Mouse (Mus musculus): ENCODE data around the gene Gtsf2.
"Not testable (repeated sequence)": the region's sequence is repeated elsewhere in the genome, so short reads cannot be mapped to it uniquely, and the experiment has no call there.

The Gtsf2 gene

DNA sequence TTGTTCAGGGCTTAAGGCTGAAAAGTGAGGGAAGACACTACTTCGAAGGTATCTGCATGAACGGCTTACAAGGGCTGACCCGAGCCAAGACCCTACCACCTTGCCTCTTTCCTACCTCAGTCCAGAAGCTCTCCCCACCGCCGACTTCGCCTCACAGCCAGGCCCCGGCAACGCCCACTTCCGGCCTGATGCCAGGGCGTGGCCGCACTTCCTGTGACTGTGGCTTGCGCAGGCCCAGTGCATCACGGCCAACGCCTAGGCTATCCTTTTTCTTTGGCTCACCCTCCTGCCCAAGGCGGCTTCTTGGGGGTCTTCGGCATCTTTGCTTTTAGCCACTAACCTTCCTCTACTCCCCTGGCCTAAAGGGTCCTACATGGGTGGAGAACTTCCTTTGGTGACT, 18.0 kb downstream of the Gtsf2 start, which contains the start of gene Gtsf1:
Gtsf1 (minus strand) TSS at position 230 of the 400 bp plus-strand sequence.
- Histone ChIP-seq H3K36me3 (ENCODE audit: insufficient read depth, low read length) (no peaks in the 10 kb centered on the region), H3K4me1 (replicated peaks; ENCODE audit: low read depth, low read length) (peaks cover 6% of the 10 kb centered on the region), H3K9me3 (ENCODE audit: low read length) (no peaks in the 10 kb centered on the region), H3K27me3 (ENCODE audit: insufficient read depth, low read length) (no peaks in the 10 kb centered on the region), H3K4me3 (replicated peaks; ENCODE audit: low read length) (no peak within 1 kb of the TSS)
- no peak for TF ChIP-seq CTCF (conservative IDR thresholded peaks at IDR 0.05; ENCODE audit: low read length)
- TF ChIP-seq NANOG (IDR thresholded peaks at IDR 0.05; ENCODE audit: borderline replicate concordance, low read length) = no peak
- TF ChIP-seq POU5F1 (IDR thresholded peaks at IDR 0.05; ENCODE audit: borderline replicate concordance, low read length) = no peak

GRCm38 (mm10) chr15:103427017-103427416, 21.3 kb downstream of the Gtsf2 start:
- TF ChIP-seq CTCF (conservative IDR thresholded peaks at IDR 0.05; ENCODE audit: low read length) (no peak), POU5F1 (IDR thresholded peaks at IDR 0.05; ENCODE audit: borderline replicate concordance, low read length) (no peak)

DNA sequence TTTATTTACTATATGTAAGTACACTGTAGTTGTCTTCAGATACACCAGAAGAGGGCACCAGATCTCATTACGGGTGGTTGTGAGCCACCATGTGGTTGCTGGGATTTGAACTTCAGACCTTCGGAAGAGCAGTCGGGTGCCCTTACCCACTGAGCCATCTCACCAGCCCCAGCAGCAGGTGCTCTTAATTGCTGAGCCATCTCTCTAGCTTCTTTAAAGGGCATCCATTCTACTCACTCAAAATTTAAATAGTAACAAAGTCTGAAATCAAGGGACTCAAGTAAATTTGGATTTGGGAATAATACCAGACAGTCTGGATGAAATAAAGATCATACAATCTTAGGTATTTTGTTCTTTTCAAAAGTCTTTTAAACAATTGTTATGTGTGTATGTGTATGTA, 42.7 kb downstream of the Gtsf2 start:
- not testable (repeated sequence) for H3K9me3 ChIP-seq (ENCODE audit: low read length); H3K27me3 ChIP-seq (ENCODE audit: insufficient read depth, low read length); H3K36me3 ChIP-seq (ENCODE audit: insufficient read depth, low read length); H3K4me3 ChIP-seq (replicated peaks; ENCODE audit: low read length)
- peaks cover 20% of the 10 kb centered on the region for H3K4me1 ChIP-seq (replicated peaks; ENCODE audit: low read depth, low read length)

More at GRCm38 (mm10) chr15:103427017-103427416, 21.3 kb downstream of the Gtsf2 start:
- H3K27me3 ChIP-seq (ENCODE audit: insufficient read depth, low read length) = no peaks in the 10 kb centered on the region
- no peak overlapping the region for H3K4me3 ChIP-seq (replicated peaks; ENCODE audit: low read length)
- no peaks in the 10 kb centered on the region for H3K9me3 ChIP-seq (ENCODE audit: low read length)
- H3K36me3 ChIP-seq (ENCODE audit: insufficient read depth, low read length) = no peaks in the 10 kb centered on the region
- H3K4me1 ChIP-seq (replicated peaks; ENCODE audit: low read depth, low read length) = peaks cover 8% of the 10 kb centered on the region

DNA sequence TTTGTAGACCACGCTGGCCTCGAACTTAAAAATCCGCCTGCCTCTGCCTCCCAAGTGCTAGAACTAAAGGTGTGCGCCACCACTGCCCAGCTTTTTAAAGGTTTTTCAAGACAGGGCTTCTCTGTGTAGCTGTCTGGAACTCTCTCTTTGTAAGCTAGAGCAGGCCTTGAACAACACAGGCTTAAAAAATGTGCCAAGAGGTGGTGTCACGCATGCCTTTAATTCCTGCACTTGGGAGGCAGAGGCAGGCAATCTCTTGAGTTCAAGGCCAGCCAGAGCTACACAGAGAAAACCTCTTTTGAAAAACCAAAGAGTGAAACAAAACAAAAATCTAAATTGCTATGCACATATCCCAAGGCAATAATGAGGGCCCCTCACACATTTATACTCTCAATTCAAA, 46.9 kb downstream of the Gtsf2 start:
- TF ChIP-seq POU5F1 (IDR thresholded peaks at IDR 0.05; ENCODE audit: borderline replicate concordance, low read length) (no peak), NANOG (IDR thresholded peaks at IDR 0.05; ENCODE audit: borderline replicate concordance, low read length) (no peak), CTCF (conservative IDR thresholded peaks at IDR 0.05; ENCODE audit: low read length) (no peak)

DNA sequence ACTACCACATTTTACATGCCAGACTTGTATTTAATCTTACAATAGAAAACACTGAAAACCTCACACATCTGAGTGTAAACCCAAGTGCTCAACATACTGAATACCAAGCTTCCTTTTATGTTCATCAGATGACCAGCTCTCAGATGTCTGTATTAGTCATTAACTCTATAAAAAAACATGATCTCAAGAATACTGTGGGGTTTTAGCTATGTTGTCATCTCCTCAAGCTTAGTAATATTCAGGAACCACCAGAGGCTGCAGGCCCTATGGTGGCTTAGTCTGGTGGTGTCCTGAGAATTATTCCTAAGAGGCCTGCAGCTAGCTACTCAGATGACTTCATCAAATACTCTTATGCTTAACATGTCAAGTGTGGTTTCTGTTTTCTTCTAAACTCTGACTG, 54.7 kb downstream of the Gtsf2 start:
- Histone ChIP-seq H3K4me3 (replicated peaks; ENCODE audit: low read length) (no peak overlapping the region), H3K9me3 (ENCODE audit: low read length) (no peaks in the 10 kb centered on the region), H3K4me1 (replicated peaks; ENCODE audit: low read depth, low read length) (no peaks in the 10 kb centered on the region), H3K36me3 (ENCODE audit: insufficient read depth, low read length) (no peaks in the 10 kb centered on the region), H3K27me3 (ENCODE audit: insufficient read depth, low read length) (no peaks in the 10 kb centered on the region)
- TF ChIP-seq CTCF (conservative IDR thresholded peaks at IDR 0.05; ENCODE audit: low read length) (no peak), NANOG (IDR thresholded peaks at IDR 0.05; ENCODE audit: borderline replicate concordance, low read length) (no peak), POU5F1 (IDR thresholded peaks at IDR 0.05; ENCODE audit: borderline replicate concordance, low read length) (no peak)

More for the DNA sequence above, 46.9 kb downstream of the Gtsf2 start:
- Histone ChIP-seq H3K9me3 (ENCODE audit: low read length) (no peaks in the 10 kb centered on the region), H3K36me3 (ENCODE audit: insufficient read depth, low read length) (no peaks in the 10 kb centered on the region), H3K27me3 (ENCODE audit: insufficient read depth, low read length) (no peaks in the 10 kb centered on the region), H3K4me3 (replicated peaks; ENCODE audit: low read length) (no peak overlapping the region), H3K4me1 (replicated peaks; ENCODE audit: low read depth, low read length) (peaks cover 13% of the 10 kb centered on the region; the same call in 1 of the 2 replicates)

Measured in E14TG2a.4 (cell line).